Mouse (Mus musculus) testis, adult 2 months (tissue): ENCODE data around the gene Olfm2.

Experiments used
- CTCF ChIP-seq: fragments of 200-500 bp; IDR thresholded peaks from 2 replicates; pipeline ENCODE4 v1.5.1; 2012; ENCODE audit warnings: low read depth, mild to moderate bottlenecking, inconsistent platforms, low read length, moderate library complexity; ENCODE audit not compliant: control insufficient read depth, insufficient read depth, insufficient replicate concordance
- POLR2A ChIP-seq: fragments of 200-500 bp; IDR thresholded peaks from 2 replicates; pipeline ENCODE4 v1.6.1; 2012; ENCODE audit warnings: low read depth, mild to moderate bottlenecking, inconsistent platforms, low read length, moderate library complexity; ENCODE audit not compliant: control insufficient read depth

GRCm38 (mm10) chr9:20652260-20652658 lies 93.9 kb downstream of the Olfm2 start:
- no peak for TF ChIP-seq CTCF
- no peak for TF ChIP-seq POLR2A
